Mouse (Mus musculus) T-helper 1 cell (primary cell): Measurements from ENCODE around the gene Tango2.

ENCODE experiments used
- in situ Hi-C: fragments of 300-600 bp; cut with MboI, MseI; formaldehyde crosslinking; loops from one replicate; pipeline ENCODE4 v1.15.1; 2025; ENCODE audit warnings: high pct_unique_total_duplicates

Tango2 gene

GRCm38 (mm10) chr16:18383045-18383726, 35.3 kb upstream of the Tango2 start:
- in situ Hi-C loops: no loop called here

- in situ Hi-C loops: no loop called here
Measured at GRCm38 (mm10) chr16:18381621-18382258, 33.8 kb upstream of the Tango2 start.

GRCm38 (mm10) chr16:18380495-18381063, 32.7 kb upstream of the Tango2 start:
- in situ Hi-C loops: no loop called here

GRCm38 (mm10) chr16:18379338-18380001, 31.6 kb upstream of the Tango2 start:
- in situ Hi-C loops: no loop called here

GRCm38 (mm10) chr16:18378489-18378888, 30.6 kb upstream of the Tango2 start:
- in situ Hi-C loops: no loop called here

GRCm38 (mm10) chr16:18377203-18377602, 29.3 kb upstream of the Tango2 start:
- in situ Hi-C loops: no loop called here

- in situ Hi-C loops: no loop called here
Measured at GRCm38 (mm10) chr16:18376297-18376954, 28.5 kb upstream of the Tango2 start.

GRCm38 (mm10) chr16:18373632-18374031, 25.7 kb upstream of the Tango2 start:
- in situ Hi-C loops: no loop called here

- in situ Hi-C loops: no loop called here
Measured at GRCm38 (mm10) chr16:18370197-18370596, 22.3 kb upstream of the Tango2 start.

- in situ Hi-C loops: no loop called here
Measured at GRCm38 (mm10) chr16:18366849-18367248, 18.9 kb upstream of the Tango2 start.

- in situ Hi-C loops: no loop called here
Measured at GRCm38 (mm10) chr16:18362948-18363347, 15.0 kb upstream of the Tango2 start.

- in situ Hi-C loops: no loop called here
Measured at GRCm38 (mm10) chr16:18360151-18360805, 12.4 kb upstream of the Tango2 start.

GRCm38 (mm10) chr16:18357977-18358376, 10.1 kb upstream of the Tango2 start:
- in situ Hi-C loops: no loop called here

- in situ Hi-C loops: no loop called here
Measured at GRCm38 (mm10) chr16:18356961-18357360, 9.1 kb upstream of the Tango2 start.

GRCm38 (mm10) chr16:18353106-18353505, 5.2 kb upstream of the Tango2 start:
- in situ Hi-C loops: no loop called here

- in situ Hi-C loops: no loop called here
Measured at GRCm38 (mm10) chr16:18351313-18352055, 3.6 kb upstream of the Tango2 start.

GRCm38 (mm10) chr16:18349761-18350325, 1.9 kb upstream of the Tango2 start:
- in situ Hi-C loops: no loop called here

- in situ Hi-C loops: no loop called here
Measured at GRCm38 (mm10) chr16:18348601-18349175, 785 bp upstream of the Tango2 start.

GRCm38 (mm10) chr16:18345243-18345642, 2.7 kb downstream of the Tango2 start:
- in situ Hi-C loops: no loop called here

- in situ Hi-C loops: no loop called here
Measured at GRCm38 (mm10) chr16:18343778-18344177, 4.1 kb downstream of the Tango2 start.
